Mouse (Mus musculus) embryonic facial prominence, embryonic 14.5 days (tissue): ENCODE measurements around the gene Efna1. TPM values are rescaled to one million over a fixed set of nuclear protein-coding genes. Genes with fewer than 3 reads are reported as not detected.

Source experiments
- ATAC-seq: fragments of 200-750 bp; cut with Nextera tagmentation; 2 replicates; pipeline ENCODE4 v1.8.0; 2017; ENCODE audit warnings: low read depth, moderate number of reproducible peaks, moderate TSS enrichment
- DNase-seq: peaks from one replicate; pipeline ENCODE4 v3.0.0-alpha.2; 2015; ENCODE audit warnings: low spot score
- H3K27ac ChIP-seq: fragments of 300-500 bp; sonication (generic); replicated peaks from 2 replicates; pipeline ENCODE4 v1.5.1; 2014; ENCODE audit warnings: low read depth, mild to moderate bottlenecking, low read length, moderate library complexity
- H3K27me3 ChIP-seq: fragments of 300-500 bp; sonication (generic); replicated peaks from 2 replicates; pipeline ENCODE4 v1.6.1; 2014; ENCODE audit warnings: low read length; ENCODE audit not compliant: control insufficient read depth, insufficient read depth
- H3K36me3 ChIP-seq: fragments of 300-500 bp; sonication (generic); 2 replicates; pipeline ENCODE4 v1.6.1; 2014; ENCODE audit warnings: low read length, mixed read lengths; ENCODE audit not compliant: control insufficient read depth, insufficient read depth
- H3K4me1 ChIP-seq: fragments of 300-500 bp; sonication (generic); 2 replicates; pipeline ENCODE4 v1.6.1; 2014; ENCODE audit warnings: antibody characterized with exemption, low read length; ENCODE audit not compliant: control insufficient read depth, insufficient read depth
- H3K4me2 ChIP-seq: fragments of 300-500 bp; sonication (generic); 2 replicates; pipeline ENCODE4 v1.6.1; 2014; ENCODE audit warnings: low read depth, mild to moderate bottlenecking, low read length, moderate library complexity, mixed read lengths
- H3K4me3 ChIP-seq: fragments of 300-500 bp; sonication (generic); 2 replicates; pipeline ENCODE4 v1.5.1; 2014; ENCODE audit warnings: low read depth, mild to moderate bottlenecking, low read length
- H3K9ac ChIP-seq: fragments of 300-500 bp; sonication (generic); 2 replicates; pipeline ENCODE4 v1.6.1; 2014; ENCODE audit warnings: low read depth, mild to moderate bottlenecking, low read length, moderate library complexity, mixed read lengths
- H3K9me3 ChIP-seq: fragments of 300-500 bp; sonication (generic); 2 replicates; pipeline ENCODE4 v1.6.1; 2016; ENCODE audit warnings: low read length; ENCODE audit not compliant: control insufficient read depth
- WGBS: fragments of 180-500 bp; shearing (Covaris S2); extraction: QIAGEN DNeasy Blood & Tissue Kit; methylation state at CpG from one replicate; pipeline ENCODE4 v1.1.7; 2014; 5-methylcytosine and 5-hydroxymethylcytosine counted together
- polyA plus RNA-seq: library from polyadenylated mRNA; unstranded; fragments of >200 nt; fragmentation: Nextera tagmentation; extraction: Ambion mirVana; gene quantifications from 2 replicates; pipeline ENCODE4 v1.2.1, GENCODE M21; 2014

The Efna1 gene
- polyA plus RNA-seq, 1 experiment from 2014 or later = 33.8 TPM

DNA sequence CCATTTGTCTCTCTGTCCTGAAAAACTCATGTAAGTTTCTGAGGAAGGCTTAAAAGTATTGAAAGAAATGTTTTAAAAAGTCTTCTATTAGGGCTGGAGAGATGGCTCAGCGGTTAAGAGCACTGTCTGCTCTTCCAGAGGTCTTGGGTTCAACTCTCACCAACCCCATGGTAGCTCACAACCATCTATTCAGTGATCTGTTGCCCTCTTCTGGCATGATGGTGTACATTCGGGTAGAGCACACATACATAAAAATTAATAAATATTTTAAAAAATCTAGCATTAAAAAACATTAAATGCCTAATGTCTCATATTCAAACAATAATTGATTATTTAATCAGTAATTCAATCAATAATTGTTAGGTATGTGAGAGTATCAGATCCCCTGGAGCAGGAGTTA lies 19.6 kb upstream of the Efna1 start:
- H3K27ac ChIP-seq = no peak overlapping the region
- H3K9ac ChIP-seq = no peak overlapping the region
- H3K27me3 ChIP-seq = no peaks in the 10 kb centered on the region
- no peaks in the 10 kb centered on the region for H3K9me3 ChIP-seq
- DNase-seq = no peak
- ATAC-seq = no peak
- no peak overlapping the region for H3K4me2 ChIP-seq
- H3K36me3 ChIP-seq = no peaks in the 10 kb centered on the region
- 60% methylated on average over 2 of the region's 2 CpGs for WGBS
- no peak overlapping the region for H3K4me3 ChIP-seq
- peaks cover 6% of the 10 kb centered on the region; the same call in 1 of the 2 replicates for H3K4me1 ChIP-seq

DNA sequence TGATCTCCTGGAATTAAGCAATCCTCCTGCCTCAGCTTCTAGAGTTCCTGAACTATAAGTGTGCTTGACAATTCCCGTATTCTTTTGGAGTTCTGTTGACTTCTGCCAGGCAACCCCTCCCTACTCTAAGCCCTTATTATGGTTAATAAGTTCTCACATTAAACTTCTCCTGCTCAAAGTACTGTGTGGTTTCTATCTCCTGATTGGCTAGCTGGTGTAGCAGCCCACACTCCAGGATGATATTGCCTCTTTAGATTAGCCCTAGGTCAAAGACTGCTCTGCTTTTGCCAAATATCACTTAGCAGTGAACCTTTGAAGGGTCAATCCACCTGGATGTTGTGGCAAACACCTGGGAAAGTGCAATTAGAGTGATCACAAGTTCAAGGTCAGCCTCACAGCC lies 19.1 kb upstream of the Efna1 start:
- H3K27ac ChIP-seq = no peak overlapping the region
- no peak for ATAC-seq
- peak overlapping the region; percentile 25; the same call in 1 of the 2 replicates for H3K4me3 ChIP-seq
- peak overlapping the region; percentile 46; the same call in 1 of the 2 replicates for H3K9ac ChIP-seq
- H3K4me1 ChIP-seq = peaks cover 6% of the 10 kb centered on the region; the same call in 1 of the 2 replicates
- peak overlapping the region; percentile 52 for H3K4me2 ChIP-seq
- no peaks in the 10 kb centered on the region for H3K9me3 ChIP-seq
- 53% methylated on average over 1 of the region's 1 CpGs for WGBS
- no peak for DNase-seq
- no peaks in the 10 kb centered on the region for H3K27me3 ChIP-seq
- H3K36me3 ChIP-seq = no peaks in the 10 kb centered on the region

DNA sequence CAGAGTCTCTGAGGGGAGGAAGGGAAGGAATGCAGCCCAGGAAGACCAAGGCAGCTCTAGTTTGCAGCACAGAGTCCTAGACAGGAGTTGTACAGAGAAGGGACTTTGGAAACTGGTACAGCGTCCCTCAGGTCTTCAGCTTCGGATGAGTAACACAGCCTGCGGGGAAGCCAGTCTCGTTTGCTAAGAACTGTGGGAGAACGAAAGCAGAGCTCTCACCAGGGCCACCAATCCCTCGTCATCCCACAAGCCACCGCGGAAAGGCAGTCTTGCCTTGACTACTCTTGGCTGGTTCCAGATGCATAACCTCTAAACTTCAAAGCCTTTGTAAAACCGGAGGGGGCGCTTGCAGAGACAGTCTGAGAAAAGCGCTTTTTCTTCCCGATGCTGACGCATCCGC lies 18.6 kb upstream of the Efna1 start:
- peak overlapping the region; percentile 46 for H3K9ac ChIP-seq
- H3K27me3 ChIP-seq = no peaks in the 10 kb centered on the region
- H3K27ac ChIP-seq = no peak overlapping the region
- H3K36me3 ChIP-seq = no peaks in the 10 kb centered on the region
- peak overlapping the region; percentile 52 for H3K4me2 ChIP-seq
- ATAC-seq (peak; percentile 53; the same call in 1 of the 2 replicates), DNase-seq (peak; percentile 78)
- WGBS = 1% methylated on average over 14 of the region's 14 CpGs
- no peaks in the 10 kb centered on the region for H3K9me3 ChIP-seq
- H3K4me3 ChIP-seq = peak overlapping the region; percentile 25
- H3K4me1 ChIP-seq = peaks cover 6% of the 10 kb centered on the region; the same call in 1 of the 2 replicates

DNA sequence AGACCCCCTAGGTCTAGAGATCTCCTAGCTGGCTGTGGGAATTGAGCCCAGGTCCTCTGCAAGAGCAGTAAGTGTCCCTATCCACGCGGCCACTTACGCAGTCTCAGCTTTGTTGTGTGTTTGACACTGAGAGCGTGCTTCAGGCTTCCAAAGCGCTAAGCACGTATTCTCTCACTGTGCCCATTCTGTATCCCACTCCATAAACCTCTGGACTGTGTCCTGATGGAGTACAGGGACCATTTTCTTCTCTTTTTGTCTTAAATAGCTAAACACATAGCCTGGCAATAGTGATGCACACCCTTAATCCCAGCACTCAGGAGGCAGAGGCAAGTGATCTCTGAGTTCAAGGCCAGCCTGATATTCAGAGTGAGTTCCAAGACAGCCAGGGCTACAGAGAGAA lies 18.0 kb upstream of the Efna1 start:
- H3K4me1 ChIP-seq = peaks cover 6% of the 10 kb centered on the region; the same call in 1 of the 2 replicates
- no peaks in the 10 kb centered on the region for H3K36me3 ChIP-seq
- no peaks in the 10 kb centered on the region for H3K27me3 ChIP-seq
- no peaks in the 10 kb centered on the region for H3K9me3 ChIP-seq
- no peak overlapping the region for H3K27ac ChIP-seq
- H3K4me2 ChIP-seq = no peak overlapping the region
- H3K4me3 ChIP-seq = no peak overlapping the region
- DNase-seq (no peak), ATAC-seq (no peak)
- 83% methylated on average over 6 of the region's 6 CpGs for WGBS
- no peak overlapping the region for H3K9ac ChIP-seq

DNA sequence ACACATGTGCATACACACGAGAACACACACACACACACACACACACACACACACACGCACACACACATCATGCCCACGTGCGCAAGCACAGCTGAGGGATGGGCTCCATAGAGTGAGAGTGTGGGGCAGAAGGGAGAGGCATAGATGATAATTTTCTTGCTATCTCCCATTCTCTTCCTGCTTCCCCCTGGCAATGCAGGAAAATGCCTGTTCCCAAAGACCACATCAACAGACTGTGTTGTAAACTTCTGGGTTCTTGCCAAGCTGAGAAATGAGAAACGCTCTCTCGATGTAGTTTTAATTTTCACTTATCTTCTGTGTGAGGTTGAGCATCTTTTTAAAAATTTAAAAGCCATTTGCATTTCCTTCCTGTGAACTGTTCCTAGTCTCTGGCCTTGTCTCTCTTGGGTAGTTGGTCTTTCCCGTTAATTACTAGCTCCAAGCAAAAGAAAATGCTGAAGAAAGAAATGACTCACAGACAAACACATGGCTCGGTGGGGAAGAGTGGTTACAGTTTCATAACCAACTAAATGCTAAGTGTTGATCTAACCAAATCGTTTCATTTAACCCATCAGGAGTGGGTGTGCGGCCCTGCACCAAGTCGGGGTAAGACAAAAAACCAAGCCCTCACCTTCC lies 15.9 kb upstream of the Efna1 start:
- 77% methylated on average over 11 of the region's 11 CpGs for WGBS
- DNase-seq (no peak), ATAC-seq (no peak)
- H3K9ac ChIP-seq = no peak overlapping the region
- no peak overlapping the region for H3K4me2 ChIP-seq
- no peaks in the 10 kb centered on the region for H3K36me3 ChIP-seq
- H3K27ac ChIP-seq = no peak overlapping the region
- no peak overlapping the region for H3K4me3 ChIP-seq
- no peaks in the 10 kb centered on the region for H3K9me3 ChIP-seq
- no peaks in the 10 kb centered on the region for H3K27me3 ChIP-seq
- H3K4me1 ChIP-seq = peaks cover 6% of the 10 kb centered on the region; the same call in 1 of the 2 replicates

DNA sequence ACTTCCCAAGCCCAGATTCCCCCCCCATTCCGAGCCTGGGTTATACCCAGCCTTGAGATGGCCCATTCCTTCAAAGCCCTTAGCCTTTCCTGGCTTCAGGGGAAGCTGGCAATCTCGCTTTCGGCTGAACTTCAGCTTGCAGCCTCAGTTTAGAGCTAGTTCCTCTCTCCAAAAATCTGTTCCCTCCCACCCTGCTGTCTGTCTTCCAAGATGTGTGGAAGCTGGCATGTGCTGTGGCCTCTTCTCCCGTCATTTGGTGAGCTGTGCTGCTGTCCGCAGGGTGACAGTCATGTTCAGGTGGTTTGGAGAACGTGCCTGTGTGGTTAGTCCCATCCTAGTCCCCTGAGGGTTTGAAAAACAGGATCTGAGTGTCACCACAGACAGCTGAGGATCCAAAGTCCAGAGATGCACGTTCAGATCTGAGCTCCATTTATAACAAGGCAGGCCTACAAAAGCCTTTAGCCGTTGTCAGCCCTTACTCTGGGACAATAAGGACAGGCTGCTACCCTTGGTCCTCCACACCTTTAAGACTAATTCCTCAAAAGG lies 14.8 kb upstream of the Efna1 start:
- Histone ChIP-seq H3K4me3 (no peak overlapping the region), H3K4me2 (no peak overlapping the region), H3K4me1 (peaks cover 6% of the 10 kb centered on the region; the same call in 1 of the 2 replicates), H3K27ac (no peak overlapping the region), H3K27me3 (no peaks in the 10 kb centered on the region), H3K9me3 (no peaks in the 10 kb centered on the region), H3K36me3 (no peaks in the 10 kb centered on the region), H3K9ac (no peak overlapping the region)
- ATAC-seq = no peak
- DNase-seq = no peak
- WGBS = 73% methylated on average over 8 of the region's 8 CpGs

DNA sequence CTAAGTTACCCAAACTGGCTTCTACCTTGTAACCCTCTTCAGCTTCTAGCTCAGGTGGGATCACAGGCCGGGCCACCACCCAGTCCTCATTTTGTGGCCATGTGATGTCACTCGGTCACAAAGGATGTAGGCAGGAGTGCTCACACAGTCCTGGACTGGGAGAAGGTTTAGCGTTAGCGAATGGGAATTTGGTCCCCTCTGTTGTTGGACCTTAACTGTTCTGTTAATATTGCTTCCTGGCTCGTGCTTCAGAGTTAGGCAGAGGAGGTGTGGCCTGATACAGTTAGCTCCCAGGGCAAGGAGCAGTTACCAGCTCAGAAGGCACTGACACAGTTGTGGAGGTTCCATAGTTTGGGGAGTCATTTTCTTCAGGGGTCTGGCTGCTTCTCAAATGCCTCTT lies 13.3 kb upstream of the Efna1 start:
- DNase-seq (no peak), ATAC-seq (no peak)
- H3K9ac ChIP-seq = no peak overlapping the region
- no peak overlapping the region for H3K4me3 ChIP-seq
- no peaks in the 10 kb centered on the region for H3K4me1 ChIP-seq
- H3K4me2 ChIP-seq = no peak overlapping the region
- H3K27me3 ChIP-seq = no peaks in the 10 kb centered on the region
- H3K36me3 ChIP-seq = no peaks in the 10 kb centered on the region
- no peak overlapping the region for H3K27ac ChIP-seq
- WGBS = 74% methylated on average over 5 of the region's 5 CpGs
- H3K9me3 ChIP-seq = no peaks in the 10 kb centered on the region

DNA sequence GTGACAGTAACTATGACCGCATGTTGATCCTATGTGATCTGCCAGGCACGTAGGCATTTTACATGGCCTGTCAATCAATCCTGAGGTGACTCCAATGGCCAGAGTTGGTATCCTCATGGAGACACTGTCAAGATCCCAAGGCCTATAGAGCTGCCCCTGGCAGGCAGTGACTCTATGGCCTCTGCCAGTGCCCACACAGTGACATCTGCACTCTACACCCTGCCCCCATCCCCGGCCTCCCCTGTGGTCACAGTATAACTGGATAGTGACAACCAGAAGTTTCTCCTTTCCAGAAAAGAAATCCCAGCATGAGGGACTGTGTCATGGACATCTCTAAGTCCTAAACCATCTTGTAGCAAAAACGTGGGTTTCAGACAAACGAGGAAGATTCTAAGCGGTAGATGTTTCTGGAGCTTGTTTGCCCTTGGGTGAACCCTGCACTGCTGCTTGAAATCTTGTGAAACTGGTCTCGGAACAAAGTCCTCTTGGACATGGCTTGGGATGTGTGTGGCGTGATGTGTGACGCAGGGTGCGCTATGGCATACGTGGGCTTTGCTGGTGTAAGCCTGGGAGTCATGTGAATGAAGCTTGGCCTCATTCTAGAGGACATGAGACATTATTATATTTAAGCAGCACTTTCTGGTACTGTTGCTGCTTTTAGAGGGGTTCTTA lies 12.4 kb upstream of the Efna1 start:
- Histone ChIP-seq H3K9me3 (no peaks in the 10 kb centered on the region), H3K4me1 (no peaks in the 10 kb centered on the region), H3K4me3 (no peak overlapping the region), H3K4me2 (no peak overlapping the region), H3K36me3 (no peaks in the 10 kb centered on the region), H3K9ac (no peak overlapping the region), H3K27ac (no peak overlapping the region), H3K27me3 (no peaks in the 10 kb centered on the region)
- DNase-seq (no peak), ATAC-seq (no peak)
- WGBS = 90% methylated on average over 11 of the region's 11 CpGs
